Mouse (Mus musculus): ENCODE measurements around the gene Ifna2.

Ifna2 gene

GRCm38 (mm10) chr4:88692537-88692936 is 8.8 kb upstream of the Ifna2 start:
- Histone ChIP-seq H3K4me3 (replicated peaks; ENCODE audit: low read length) (no peak overlapping the region), H3K4me1 (replicated peaks; ENCODE audit: low read depth, low read length) (no peaks in the 10 kb centered on the region), H3K9me3 (ENCODE audit: low read length) (peaks cover 10% of the 10 kb centered on the region), H3K27me3 (ENCODE audit: insufficient read depth, low read length) (no peaks in the 10 kb centered on the region), H3K36me3 (ENCODE audit: insufficient read depth, low read length) (no peaks in the 10 kb centered on the region)
- TF ChIP-seq NANOG (IDR thresholded peaks at IDR 0.05; ENCODE audit: borderline replicate concordance, low read length) (no peak), CTCF (conservative IDR thresholded peaks at IDR 0.05; ENCODE audit: low read length) (no peak), POU5F1 (IDR thresholded peaks at IDR 0.05; ENCODE audit: borderline replicate concordance, low read length) (no peak)

DNA sequence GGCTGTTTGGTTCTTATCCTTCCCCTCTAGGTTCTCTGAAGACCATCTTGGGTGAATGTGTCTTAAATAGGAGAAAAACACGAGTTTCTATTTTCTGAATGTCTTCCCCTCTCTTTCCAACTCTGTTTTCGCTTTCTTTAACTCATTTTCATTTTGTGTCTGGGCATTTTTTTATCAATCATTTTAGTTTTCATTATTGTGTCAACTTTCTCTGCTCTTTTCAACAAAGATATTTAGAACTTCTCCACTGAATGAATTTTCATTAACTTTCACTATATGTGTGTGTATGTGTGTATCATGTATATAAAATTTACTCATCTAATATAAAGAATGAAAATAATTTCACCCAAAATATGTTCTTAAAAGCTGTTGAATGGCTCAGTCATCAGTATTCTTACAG is 7.5 kb upstream of the Ifna2 start, which contains the start of gene Ifnab:
Ifnab (minus strand) TSS at position 101 of the 400 bp plus-strand sequence.
- H3K36me3 ChIP-seq (ENCODE audit: insufficient read depth, low read length) = no peaks in the 10 kb centered on the region
- peaks cover 10% of the 10 kb centered on the region for H3K9me3 ChIP-seq (ENCODE audit: low read length)
- H3K4me1 ChIP-seq (replicated peaks; ENCODE audit: low read depth, low read length) = no peaks in the 10 kb centered on the region
- no peak for TF ChIP-seq NANOG (IDR thresholded peaks at IDR 0.05; ENCODE audit: borderline replicate concordance, low read length)
- TF ChIP-seq CTCF (conservative IDR thresholded peaks at IDR 0.05; ENCODE audit: low read length) = no peak
- no peak for TF ChIP-seq POU5F1 (IDR thresholded peaks at IDR 0.05; ENCODE audit: borderline replicate concordance, low read length)
- no peaks in the 10 kb centered on the region for H3K27me3 ChIP-seq (ENCODE audit: insufficient read depth, low read length)
- H3K4me3 ChIP-seq (replicated peaks; ENCODE audit: low read length) = no peak within 1 kb of the TSS

- H3K9me3 ChIP-seq (ENCODE audit: low read length) = no peaks in the 10 kb centered on the region
- H3K27me3 ChIP-seq (ENCODE audit: insufficient read depth, low read length) = no peaks in the 10 kb centered on the region
- no peak overlapping the region for H3K4me3 ChIP-seq (replicated peaks; ENCODE audit: low read length)
- no peaks in the 10 kb centered on the region for H3K4me1 ChIP-seq (replicated peaks; ENCODE audit: low read depth, low read length)
- no peak for TF ChIP-seq POU5F1 (IDR thresholded peaks at IDR 0.05; ENCODE audit: borderline replicate concordance, low read length)
- TF ChIP-seq NANOG (IDR thresholded peaks at IDR 0.05; ENCODE audit: borderline replicate concordance, low read length) = no peak
- no peak for TF ChIP-seq CTCF (conservative IDR thresholded peaks at IDR 0.05; ENCODE audit: low read length)
- H3K36me3 ChIP-seq (ENCODE audit: insufficient read depth, low read length) = no peaks in the 10 kb centered on the region
These were observed 2.4 kb downstream of the Ifna2 start for GRCm38 (mm10) chr4:88681353-88681752.

- no peaks in the 10 kb centered on the region for H3K36me3 ChIP-seq (ENCODE audit: insufficient read depth, low read length)
- H3K4me1 ChIP-seq (replicated peaks; ENCODE audit: low read depth, low read length) = no peaks in the 10 kb centered on the region
- H3K4me3 ChIP-seq (replicated peaks; ENCODE audit: low read length) = no peak overlapping the region
- no peak for TF ChIP-seq NANOG (IDR thresholded peaks at IDR 0.05; ENCODE audit: borderline replicate concordance, low read length)
- no peak for TF ChIP-seq POU5F1 (IDR thresholded peaks at IDR 0.05; ENCODE audit: borderline replicate concordance, low read length)
- peak; percentile 44 for TF ChIP-seq CTCF (conservative IDR thresholded peaks at IDR 0.05; ENCODE audit: low read length)
- H3K9me3 ChIP-seq (ENCODE audit: low read length) = no peaks in the 10 kb centered on the region
- no peaks in the 10 kb centered on the region for H3K27me3 ChIP-seq (ENCODE audit: insufficient read depth, low read length)
These were observed 3.4 kb downstream of the Ifna2 start for GRCm38 (mm10) chr4:88680362-88680761.

DNA sequence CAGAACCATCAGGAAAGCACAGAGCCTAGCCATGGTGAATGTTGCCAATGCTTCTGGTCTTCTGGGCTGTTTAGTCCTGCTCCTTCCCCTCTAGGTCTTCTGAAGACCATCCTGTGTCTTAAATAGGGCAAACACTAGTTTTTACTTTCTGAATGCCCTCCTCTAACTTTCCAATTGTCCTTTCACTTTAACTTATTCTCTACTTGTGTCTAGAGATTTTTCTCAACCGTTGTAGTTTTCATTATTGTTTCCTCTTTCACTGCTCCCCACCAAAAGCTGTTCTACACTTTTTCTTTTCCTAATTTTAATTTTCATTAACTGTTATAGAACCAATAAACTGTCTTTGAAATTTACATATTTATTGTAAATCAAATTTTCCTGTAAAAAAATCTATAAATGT is 6.9 kb downstream of the Ifna2 start, which contains the start of gene Ifna16:
Ifna16 (minus strand) TSS at position 101 of the 400 bp plus-strand sequence.
- Histone ChIP-seq H3K27me3 (ENCODE audit: insufficient read depth, low read length) (no peaks in the 10 kb centered on the region), H3K4me1 (replicated peaks; ENCODE audit: low read depth, low read length) (no peaks in the 10 kb centered on the region), H3K9me3 (ENCODE audit: low read length) (no peaks in the 10 kb centered on the region), H3K36me3 (ENCODE audit: insufficient read depth, low read length) (no peaks in the 10 kb centered on the region), H3K4me3 (replicated peaks; ENCODE audit: low read length) (no peak within 1 kb of the TSS)
- no peak for TF ChIP-seq NANOG (IDR thresholded peaks at IDR 0.05; ENCODE audit: borderline replicate concordance, low read length)
- no peak for TF ChIP-seq CTCF (conservative IDR thresholded peaks at IDR 0.05; ENCODE audit: low read length)
- TF ChIP-seq POU5F1 (IDR thresholded peaks at IDR 0.05; ENCODE audit: borderline replicate concordance, low read length) = no peak

- H3K9me3 ChIP-seq (ENCODE audit: low read length) = peaks cover 73% of the 10 kb centered on the region
- no peak for TF ChIP-seq NANOG (IDR thresholded peaks at IDR 0.05; ENCODE audit: borderline replicate concordance, low read length)
- no peak for TF ChIP-seq POU5F1 (IDR thresholded peaks at IDR 0.05; ENCODE audit: borderline replicate concordance, low read length)
- no peak for TF ChIP-seq CTCF (conservative IDR thresholded peaks at IDR 0.05; ENCODE audit: low read length)
These were observed 28.3 kb downstream of the Ifna2 start for GRCm38 (mm10) chr4:88655461-88655860.

DNA sequence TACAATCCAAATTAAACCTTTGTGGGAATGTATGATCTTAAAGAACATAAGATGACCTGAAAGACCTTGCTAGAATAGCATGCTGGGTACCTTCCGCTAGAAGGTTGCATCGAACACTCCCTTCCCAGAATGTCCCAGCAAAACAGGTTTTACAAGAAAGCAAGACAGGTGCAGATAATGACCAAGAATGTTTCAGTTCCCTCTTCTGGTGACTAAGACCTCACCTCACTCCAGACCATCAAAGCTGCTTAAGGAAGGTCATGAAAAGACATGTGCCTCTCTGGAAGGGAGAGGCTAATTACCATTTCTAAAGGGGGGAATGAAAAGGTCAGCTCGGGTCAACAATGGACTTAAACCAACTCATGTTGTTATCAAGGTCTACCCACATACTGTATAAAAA is 30.1 kb downstream of the Ifna2 start:
- no peak for TF ChIP-seq POU5F1 (IDR thresholded peaks at IDR 0.05; ENCODE audit: borderline replicate concordance, low read length)
- no peak for TF ChIP-seq CTCF (conservative IDR thresholded peaks at IDR 0.05; ENCODE audit: low read length)
- TF ChIP-seq NANOG (IDR thresholded peaks at IDR 0.05; ENCODE audit: borderline replicate concordance, low read length) = peak; percentile 40; the same call in 1 of the 2 replicates
- Histone ChIP-seq H3K36me3 (ENCODE audit: insufficient read depth, low read length) (no peaks in the 10 kb centered on the region), H3K27me3 (ENCODE audit: insufficient read depth, low read length) (no peaks in the 10 kb centered on the region), H3K4me3 (replicated peaks; ENCODE audit: low read length) (no peak overlapping the region), H3K9me3 (ENCODE audit: low read length) (peaks cover 84% of the 10 kb centered on the region), H3K4me1 (replicated peaks; ENCODE audit: low read depth, low read length) (peaks cover 10% of the 10 kb centered on the region)

More at GRCm38 (mm10) chr4:88655461-88655860, 28.3 kb downstream of the Ifna2 start:
- no peaks in the 10 kb centered on the region for H3K36me3 ChIP-seq (ENCODE audit: insufficient read depth, low read length)
- H3K27me3 ChIP-seq (ENCODE audit: insufficient read depth, low read length) = no peaks in the 10 kb centered on the region
- peaks cover 10% of the 10 kb centered on the region for H3K4me1 ChIP-seq (replicated peaks; ENCODE audit: low read depth, low read length)
- H3K4me3 ChIP-seq (replicated peaks; ENCODE audit: low read length) = no peak overlapping the region

DNA sequence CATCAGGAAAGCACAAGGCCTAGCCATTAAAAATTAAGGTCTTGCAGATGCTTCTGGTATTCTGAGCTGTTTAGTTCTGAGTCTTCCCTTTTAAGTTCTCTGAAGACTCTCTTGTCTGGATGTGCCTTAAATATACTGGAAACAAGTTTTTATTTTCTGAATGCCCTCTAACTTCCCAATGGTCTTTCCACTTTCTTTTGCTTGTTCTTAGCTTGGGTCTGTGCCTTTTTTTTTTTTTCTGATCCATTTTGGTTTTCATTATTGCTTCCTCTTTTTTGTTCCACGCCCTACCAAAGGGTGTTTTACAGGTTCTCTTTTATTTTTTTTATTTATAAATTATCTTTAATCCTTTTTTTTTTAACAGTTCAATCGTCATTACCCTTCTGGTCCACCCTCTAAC is 39.4 kb downstream of the Ifna2 start, which contains the start of gene Ifna13:
Ifna13 (minus strand) TSS at position 101 of the 400 bp plus-strand sequence.
- TF ChIP-seq CTCF (conservative IDR thresholded peaks at IDR 0.05; ENCODE audit: low read length) (no peak), NANOG (IDR thresholded peaks at IDR 0.05; ENCODE audit: borderline replicate concordance, low read length) (no peak), POU5F1 (IDR thresholded peaks at IDR 0.05; ENCODE audit: borderline replicate concordance, low read length) (no peak)
- peaks cover 85% of the 10 kb centered on the region for H3K9me3 ChIP-seq (ENCODE audit: low read length)
- no peak within 1 kb of the TSS for H3K4me3 ChIP-seq (replicated peaks; ENCODE audit: low read length)
- no peaks in the 10 kb centered on the region for H3K4me1 ChIP-seq (replicated peaks; ENCODE audit: low read depth, low read length)
- H3K27me3 ChIP-seq (ENCODE audit: insufficient read depth, low read length) = no peaks in the 10 kb centered on the region
- H3K36me3 ChIP-seq (ENCODE audit: insufficient read depth, low read length) = no peaks in the 10 kb centered on the region

DNA sequence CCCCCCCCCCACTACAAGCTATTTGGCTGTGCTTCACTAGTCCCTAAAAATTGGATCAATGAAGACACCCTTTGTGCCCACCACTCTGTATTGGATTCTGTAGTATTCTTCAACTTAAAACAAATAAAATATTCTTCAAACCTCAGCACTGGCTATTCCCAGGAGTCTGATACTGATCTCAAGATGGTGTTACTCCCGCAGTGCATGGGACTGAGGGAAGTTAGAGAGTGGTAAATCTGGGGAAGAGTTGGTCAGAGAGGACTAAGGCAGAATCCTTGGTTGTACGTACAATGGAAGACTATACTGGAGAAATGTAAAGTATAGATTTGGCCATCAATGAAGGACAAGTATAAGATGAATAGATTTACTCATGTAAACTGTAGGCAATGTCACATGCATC is 41.2 kb downstream of the Ifna2 start:
- Histone ChIP-seq H3K9me3 (ENCODE audit: low read length) (peaks cover 70% of the 10 kb centered on the region), H3K4me3 (replicated peaks; ENCODE audit: low read length) (no peak overlapping the region), H3K4me1 (replicated peaks; ENCODE audit: low read depth, low read length) (no peaks in the 10 kb centered on the region), H3K27me3 (ENCODE audit: insufficient read depth, low read length) (no peaks in the 10 kb centered on the region), H3K36me3 (ENCODE audit: insufficient read depth, low read length) (no peaks in the 10 kb centered on the region)
- TF ChIP-seq NANOG (IDR thresholded peaks at IDR 0.05; ENCODE audit: borderline replicate concordance, low read length) (no peak), POU5F1 (IDR thresholded peaks at IDR 0.05; ENCODE audit: borderline replicate concordance, low read length) (no peak), CTCF (conservative IDR thresholded peaks at IDR 0.05; ENCODE audit: low read length) (no peak)
